Mouse (Mus musculus) bone marrow, adult 2 months (tissue): ENCODE measurements around the gene Gm9837.

Experiments used
- CTCF ChIP-seq: fragments of 200-500 bp; IDR thresholded peaks from 2 replicates; pipeline ENCODE4 v1.5.1; 2011; ENCODE audit warnings: low read length, control low read depth; ENCODE audit not compliant: control insufficient read depth, insufficient read depth
- POLR2A ChIP-seq: fragments of 200-500 bp; IDR thresholded peaks from 2 replicates; pipeline ENCODE4 v1.6.1; 2011; ENCODE audit warnings: low read depth, mild to moderate bottlenecking, control low read depth, low read length, borderline replicate concordance; ENCODE audit not compliant: control insufficient read depth

- TF ChIP-seq POLR2A: no peak
- TF ChIP-seq CTCF: no peak
Observed at GRCm38 (mm10) chr11:53508152-53508551, 37.9 kb upstream of the Gm9837 start.
